Mouse (Mus musculus) retina, postnatal 1 day (tissue): ENCODE results near the gene Depdc5.
"Not testable (repeated sequence)": the region's sequence is repeated elsewhere in the genome, so short reads cannot be mapped to it uniquely, and the experiment has no call there.

Source experiments
- DNase-seq: peaks from one replicate; pipeline ENCODE4 v3.0.0-alpha.2; 2012

Gene Depdc5

GRCm38 (mm10) chr5:33033121-33033520 lies 169.6 kb downstream of the Depdc5 start:
- peak; percentile 89 for DNase-seq

DNA sequence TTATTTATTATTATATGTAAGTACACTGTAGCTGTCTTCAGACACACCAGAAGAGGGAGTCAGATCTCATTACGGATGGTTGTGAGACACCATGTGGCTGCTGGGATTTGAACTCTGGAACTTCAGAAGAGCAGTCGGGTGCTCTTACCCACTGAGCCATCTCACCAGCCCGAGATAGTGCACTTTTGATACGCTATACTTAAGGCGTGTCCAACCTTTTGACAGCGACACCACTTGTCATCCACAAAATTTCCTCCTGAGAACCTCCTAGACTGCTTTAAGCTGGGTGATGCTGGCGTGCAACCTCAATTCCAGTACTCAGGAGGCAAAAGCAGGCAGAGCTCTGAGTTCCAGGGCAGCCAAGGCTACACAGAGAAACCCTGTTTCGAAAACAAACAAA lies 170.1 kb downstream of the Depdc5 start:
- DNase-seq = not testable (repeated sequence)

GRCm38 (mm10) chr5:33034100-33034499 lies 170.6 kb downstream of the Depdc5 start:
- peak; percentile 46 for DNase-seq

DNA sequence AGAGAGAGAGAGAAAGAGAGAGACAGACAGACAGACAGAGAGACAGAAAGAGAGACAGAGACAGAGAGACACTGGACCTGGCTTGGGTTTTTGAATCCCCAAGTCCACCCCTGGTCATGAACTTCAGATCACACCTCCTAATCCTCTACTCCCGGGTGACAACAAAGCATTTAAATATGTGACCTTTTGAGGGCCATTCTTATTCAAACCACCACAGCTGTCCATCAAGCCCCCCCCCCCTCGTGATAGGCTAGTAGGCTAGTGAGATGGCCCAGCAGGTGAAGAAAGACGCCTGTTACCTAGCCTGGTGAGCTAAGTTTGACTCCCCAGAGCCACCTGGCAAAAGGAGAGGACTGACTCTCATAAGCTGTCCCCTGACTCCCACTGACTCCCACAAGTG lies 171.4 kb downstream of the Depdc5 start:
- no peak for DNase-seq

DNA sequence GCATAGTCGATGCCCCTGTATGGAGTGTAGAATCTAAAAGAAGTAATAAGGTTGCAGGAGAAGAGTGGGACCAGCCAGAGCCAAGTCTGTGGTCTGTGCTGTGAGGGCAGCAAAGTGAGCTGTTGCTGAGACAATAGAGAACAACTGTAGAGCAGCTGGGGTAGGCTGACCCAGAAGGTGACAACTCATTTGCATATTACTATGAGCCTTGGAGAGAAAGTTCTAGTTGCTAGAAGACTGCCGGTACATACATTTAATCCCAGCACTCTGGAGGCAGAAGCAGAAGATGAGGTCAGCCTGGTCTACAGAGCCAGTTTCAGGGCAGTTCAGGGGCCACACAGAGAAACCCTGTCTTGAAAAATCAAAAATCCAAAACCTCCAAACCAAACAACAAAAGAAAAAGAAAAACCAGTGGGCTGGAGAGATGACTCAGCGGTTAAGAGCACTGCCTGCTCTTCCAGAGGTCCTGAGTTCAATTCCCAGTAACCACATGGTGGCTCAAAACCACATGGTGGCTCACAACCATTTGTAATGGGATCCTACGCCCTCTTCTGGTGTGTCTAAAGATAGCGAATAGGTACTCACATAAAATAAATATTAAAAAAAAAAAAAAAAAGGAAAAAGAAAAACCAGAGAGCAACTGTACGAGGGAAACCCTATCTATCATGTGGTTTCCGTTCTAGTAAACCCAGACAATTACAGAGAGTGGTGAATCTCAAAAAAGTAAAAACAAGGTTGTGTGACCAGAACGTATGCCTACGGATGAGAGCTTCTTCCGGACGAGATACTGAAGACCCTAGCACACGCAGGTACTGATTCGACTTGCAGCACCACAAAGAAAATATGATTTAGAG lies 175.4 kb downstream of the Depdc5 start:
- DNase-seq = peak; percentile 35

- peak; percentile 79 for DNase-seq
Observed at GRCm38 (mm10) chr5:33039510-33039911, 176.0 kb downstream of the Depdc5 start.

DNA sequence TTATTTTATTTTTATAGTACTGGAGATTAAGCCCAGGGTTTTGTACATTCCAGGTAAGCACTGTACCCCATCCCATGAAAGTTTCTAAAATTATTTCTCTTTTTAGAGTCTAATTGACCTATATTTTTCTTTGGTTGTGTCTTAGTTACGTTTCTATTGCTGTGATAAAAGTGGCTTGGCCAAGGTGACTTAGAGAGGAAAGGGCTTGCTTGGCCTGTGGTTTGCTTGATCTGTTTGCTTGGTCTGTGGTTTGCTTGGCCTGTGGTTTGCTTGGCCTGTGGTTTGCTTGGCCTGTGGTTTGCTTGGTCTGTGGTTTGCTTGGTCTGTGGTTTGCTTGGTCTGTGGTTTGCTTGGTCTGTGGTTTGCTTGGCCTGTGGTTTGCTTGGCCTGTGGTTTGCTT lies 177.2 kb downstream of the Depdc5 start:
- DNase-seq = not testable (repeated sequence)

DNA sequence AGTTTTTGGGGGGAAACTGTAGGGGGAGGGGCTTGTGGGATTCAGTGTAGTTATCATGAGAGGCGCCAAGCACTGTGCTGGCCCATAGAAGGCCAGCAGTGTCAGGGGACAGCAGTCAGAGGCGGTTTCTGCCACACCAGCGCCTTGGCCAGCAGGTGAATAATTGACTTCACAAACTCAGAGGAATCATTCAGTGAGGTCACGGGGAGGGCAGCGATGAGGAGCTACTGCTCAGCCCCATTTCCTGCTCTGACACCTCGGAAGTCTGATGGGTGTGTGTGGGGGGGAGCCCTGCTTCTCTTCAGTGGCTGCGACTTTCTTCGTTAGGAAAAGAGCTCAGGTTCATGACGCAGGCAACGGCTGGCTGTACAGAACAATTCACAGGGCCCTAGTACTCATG lies 179.9 kb downstream of the Depdc5 start:
- DNase-seq = no peak
